Mouse (Mus musculus): ENCODE measurements around the gene Pcdh15. TPM values are rescaled to one million over a fixed set of nuclear protein-coding genes. Genes with fewer than 3 reads are reported as not detected.

The Pcdh15 gene
- polyA plus RNA-seq, 1 experiment from 2014 or later = 0.31 TPM

DNA sequence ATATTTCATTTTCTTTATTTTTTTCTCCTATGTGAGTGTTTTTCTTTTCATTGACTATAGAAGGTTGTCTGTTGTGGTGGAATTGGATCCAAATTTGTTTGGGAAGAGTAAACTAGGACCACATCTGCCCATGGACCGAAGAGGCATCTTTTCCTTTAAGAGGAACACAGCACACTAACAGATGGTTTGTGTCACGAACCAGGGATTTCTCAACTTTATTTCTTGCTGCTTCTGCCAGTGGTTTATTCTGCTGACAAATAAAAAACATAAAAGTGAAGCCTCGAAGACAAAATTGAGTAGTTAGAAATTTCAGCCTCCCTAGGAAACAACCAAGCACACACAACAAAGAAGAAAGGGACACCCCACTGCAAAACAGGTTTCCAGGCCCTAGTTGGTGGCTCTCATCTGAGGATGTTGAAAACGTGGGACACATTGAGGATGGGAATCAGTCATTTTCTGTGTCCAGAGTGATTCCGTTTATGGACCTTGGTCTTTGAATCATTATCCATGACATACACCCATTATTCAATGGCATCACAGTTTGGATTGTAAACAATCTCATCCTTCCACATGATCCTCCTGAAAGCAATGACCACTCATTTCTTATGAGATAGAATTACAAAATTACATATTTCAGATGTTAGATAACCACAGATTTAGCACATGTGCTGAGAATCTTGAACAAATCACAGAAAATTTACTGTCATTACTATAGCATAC lies 1206.5 kb downstream of the Pcdh15 start:
- Histone ChIP-seq H3K27ac (replicated peaks) (no peak overlapping the region), H3K4me3 (no peak overlapping the region), H3K27me3 (ENCODE audit: low read depth, poor library complexity, severe bottlenecking) (no peaks in the 10 kb centered on the region), H3K4me1 (no peaks in the 10 kb centered on the region), H3K36me3 (no peaks in the 10 kb centered on the region), H3K9me3 (replicated peaks) (no peaks in the 10 kb centered on the region)
- no peak for DNase-seq (ENCODE audit: low spot score)
- WGBS = 83% methylated on average over 5 of the region's 5 CpGs

DNA sequence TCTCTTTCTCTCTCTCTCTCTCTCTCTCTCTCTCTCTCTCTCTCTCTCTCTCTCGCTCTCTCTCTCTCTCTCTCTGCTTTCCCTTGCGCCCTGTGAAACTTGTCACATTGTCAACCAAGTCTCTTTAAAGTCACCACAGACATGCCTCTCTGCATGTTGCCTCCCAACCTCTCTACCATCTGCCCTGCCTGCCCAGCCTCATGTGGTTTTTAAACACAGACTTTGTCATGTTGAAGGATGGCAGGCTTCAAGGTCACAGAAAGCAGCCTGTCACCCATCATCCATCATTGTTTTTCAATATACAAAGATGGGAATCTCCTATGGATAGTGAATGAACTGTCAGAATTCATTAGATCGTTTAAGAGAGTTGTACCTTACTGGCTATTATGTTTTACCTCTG lies 1207.9 kb downstream of the Pcdh15 start:
- 95% methylated on average over 3 of the region's 3 CpGs for WGBS
- DNase-seq (ENCODE audit: low spot score) = no peak
- Histone ChIP-seq H3K4me1 (no peaks in the 10 kb centered on the region), H3K4me3 (no peak overlapping the region), H3K36me3 (no peaks in the 10 kb centered on the region), H3K27ac (replicated peaks) (no peak overlapping the region), H3K9me3 (replicated peaks) (no peaks in the 10 kb centered on the region), H3K27me3 (ENCODE audit: low read depth, poor library complexity, severe bottlenecking) (no peaks in the 10 kb centered on the region)

GRCm38 (mm10) chr10:74316091-74316490 lies 1216.9 kb downstream of the Pcdh15 start:
- no peaks in the 10 kb centered on the region for H3K4me1 ChIP-seq
- H3K27ac ChIP-seq (replicated peaks) = no peak overlapping the region
- no peak for DNase-seq (ENCODE audit: low spot score)
- H3K9me3 ChIP-seq (replicated peaks) = no peaks in the 10 kb centered on the region
- no peak overlapping the region for H3K4me3 ChIP-seq
- H3K36me3 ChIP-seq = no peaks in the 10 kb centered on the region
- WGBS = 98% methylated on average over 2 of the region's 2 CpGs
- H3K27me3 ChIP-seq (ENCODE audit: low read depth, poor library complexity, severe bottlenecking) = no peaks in the 10 kb centered on the region

DNA sequence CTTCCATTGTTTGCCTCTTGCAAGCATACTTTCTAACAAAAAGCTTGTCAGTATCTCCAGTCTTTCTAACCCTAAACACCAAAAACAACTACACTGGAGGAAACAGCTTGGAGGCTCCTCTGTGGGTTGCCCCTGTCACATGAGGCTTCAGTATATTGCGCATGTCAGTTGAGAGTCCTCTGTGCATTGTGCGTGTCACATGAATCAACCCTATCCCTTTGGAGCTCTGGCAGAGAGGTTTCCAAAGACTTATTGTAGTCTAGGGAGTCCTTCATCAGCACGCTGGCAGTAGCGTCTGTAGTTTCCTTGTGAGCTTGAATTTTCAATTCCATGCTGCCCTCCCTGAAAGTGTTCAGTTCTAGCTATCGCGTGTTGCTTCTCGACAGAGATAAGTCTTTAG lies 1236.3 kb downstream of the Pcdh15 start:
- H3K4me1 ChIP-seq = 0 out of 2 replicates have a peak, but pooled peaks cover 2% of the 10 kb centered on the region
- DNase-seq (ENCODE audit: low spot score) = no peak
- H3K4me3 ChIP-seq = no peak overlapping the region
- H3K36me3 ChIP-seq = no peaks in the 10 kb centered on the region
- WGBS = 95% methylated on average over 7 of the region's 7 CpGs
- no peaks in the 10 kb centered on the region for H3K27me3 ChIP-seq (ENCODE audit: low read depth, poor library complexity, severe bottlenecking)
- no peaks in the 10 kb centered on the region for H3K9me3 ChIP-seq (replicated peaks)
- no peak overlapping the region for H3K27ac ChIP-seq (replicated peaks)

DNA sequence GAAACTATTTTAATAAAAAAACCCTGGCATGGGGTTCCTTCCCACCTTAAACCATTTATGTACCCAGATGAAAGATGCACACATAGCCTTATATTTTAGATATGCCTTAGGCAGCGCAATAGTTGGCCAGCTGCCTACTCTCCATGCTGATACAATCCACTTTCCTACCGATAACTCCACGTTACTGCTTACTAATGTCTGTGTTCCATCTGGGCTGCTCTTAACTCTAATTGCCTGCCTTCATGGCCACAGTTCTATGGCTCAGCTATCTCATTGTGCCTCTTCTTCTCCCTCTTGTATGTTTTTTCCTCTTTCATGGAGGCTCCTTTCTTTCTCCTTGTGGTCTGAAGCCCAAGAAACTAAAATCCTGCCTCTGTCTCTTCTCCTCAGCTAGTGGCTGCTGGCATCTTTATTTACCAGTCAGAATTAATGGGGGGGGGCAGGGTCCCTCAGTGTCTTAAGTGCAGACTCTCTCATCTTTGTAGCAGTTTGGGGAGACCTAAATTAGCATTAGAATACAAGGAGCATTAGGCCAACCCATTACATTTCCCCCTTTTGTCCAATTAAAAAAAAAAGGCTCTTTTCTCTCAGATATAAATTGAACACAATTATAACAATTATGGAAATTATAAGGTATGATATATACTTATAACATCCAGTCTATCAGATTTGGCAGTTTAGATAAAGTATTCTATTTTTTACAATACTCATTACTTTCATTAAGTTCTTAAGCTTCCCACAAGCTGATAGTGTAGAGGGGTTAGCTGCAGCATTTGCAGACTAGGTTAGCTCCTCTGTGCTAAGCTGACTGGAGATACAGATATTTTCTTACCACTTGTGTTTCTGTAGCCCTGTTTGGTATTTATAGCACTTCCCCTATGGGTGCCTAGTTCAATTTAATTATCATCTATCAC lies 1240.4 kb downstream of the Pcdh15 start:
- Histone ChIP-seq H3K27me3 (ENCODE audit: low read depth, poor library complexity, severe bottlenecking) (no peaks in the 10 kb centered on the region), H3K4me3 (no peak overlapping the region), H3K36me3 (no peaks in the 10 kb centered on the region), H3K27ac (replicated peaks) (no peak overlapping the region), H3K4me1 (0 out of 2 replicates have a peak, but pooled peaks cover 2% of the 10 kb centered on the region), H3K9me3 (replicated peaks) (no peaks in the 10 kb centered on the region)
- WGBS = 88% methylated on average over 3 of the region's 3 CpGs
- DNase-seq (ENCODE audit: low spot score) = no peak

GRCm38 (mm10) chr10:74359526-74359925 lies 1260.4 kb downstream of the Pcdh15 start:
- Histone ChIP-seq H3K27ac (replicated peaks) (no peak overlapping the region), H3K4me1 (no peaks in the 10 kb centered on the region), H3K27me3 (ENCODE audit: low read depth, poor library complexity, severe bottlenecking) (no peaks in the 10 kb centered on the region), H3K36me3 (no peaks in the 10 kb centered on the region), H3K9me3 (replicated peaks) (no peaks in the 10 kb centered on the region), H3K4me3 (no peak overlapping the region)
- DNase-seq (ENCODE audit: low spot score) = no peak
- 72% methylated on average over 5 of the region's 5 CpGs for WGBS

DNA sequence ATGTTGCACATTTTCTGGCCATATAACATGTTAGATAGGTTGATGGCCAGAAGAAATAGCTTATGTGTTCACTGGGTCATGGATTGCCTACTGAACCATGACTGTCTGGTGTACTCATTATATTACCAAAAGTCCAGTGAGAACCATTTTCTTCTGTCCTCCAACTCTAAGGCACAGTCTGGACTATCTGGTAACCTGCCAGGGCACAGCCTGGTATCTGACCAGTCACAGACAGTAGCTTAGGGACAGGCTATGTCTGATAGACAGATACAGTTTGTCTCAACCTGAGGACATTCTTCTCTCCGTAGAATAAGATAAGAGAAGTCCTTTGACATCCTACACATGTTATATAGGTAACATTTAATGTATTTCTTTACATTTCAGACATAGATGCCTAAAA lies 1279.6 kb downstream of the Pcdh15 start:
- Histone ChIP-seq H3K4me1 (no peaks in the 10 kb centered on the region), H3K36me3 (no peaks in the 10 kb centered on the region), H3K4me3 (no peak overlapping the region), H3K27me3 (ENCODE audit: low read depth, poor library complexity, severe bottlenecking) (no peaks in the 10 kb centered on the region), H3K9me3 (replicated peaks) (no peaks in the 10 kb centered on the region), H3K27ac (replicated peaks) (no peak overlapping the region)
- no peak for DNase-seq (ENCODE audit: low spot score)
- WGBS = 92% methylated on average over 1 of the region's 1 CpGs

- WGBS = 80% methylated on average over 7 of the region's 7 CpGs
- no peak overlapping the region for H3K4me3 ChIP-seq
- H3K9me3 ChIP-seq (replicated peaks) = no peaks in the 10 kb centered on the region
- no peak for DNase-seq (ENCODE audit: low spot score)
- H3K27me3 ChIP-seq (ENCODE audit: low read depth, poor library complexity, severe bottlenecking) = no peaks in the 10 kb centered on the region
- no peaks in the 10 kb centered on the region for H3K36me3 ChIP-seq
- no peak overlapping the region for H3K27ac ChIP-seq (replicated peaks)
- no peaks in the 10 kb centered on the region for H3K4me1 ChIP-seq
These were observed 1280.4 kb downstream of the Pcdh15 start for GRCm38 (mm10) chr10:74379276-74380134.

GRCm38 (mm10) chr10:74387538-74388499 lies 1288.7 kb downstream of the Pcdh15 start:
- H3K36me3 ChIP-seq = no peaks in the 10 kb centered on the region
- no peaks in the 10 kb centered on the region for H3K4me1 ChIP-seq
- no peak overlapping the region for H3K4me3 ChIP-seq
- H3K9me3 ChIP-seq (replicated peaks) = no peaks in the 10 kb centered on the region
- no peak overlapping the region for H3K27ac ChIP-seq (replicated peaks)
- H3K27me3 ChIP-seq (ENCODE audit: low read depth, poor library complexity, severe bottlenecking) = no peaks in the 10 kb centered on the region
- 86% methylated on average over 10 of the region's 10 CpGs for WGBS
- no peak for DNase-seq (ENCODE audit: low spot score)

GRCm38 (mm10) chr10:74403111-74403510 lies 1304.0 kb downstream of the Pcdh15 start:
- no peaks in the 10 kb centered on the region for H3K4me1 ChIP-seq
- no peaks in the 10 kb centered on the region for H3K36me3 ChIP-seq
- no peaks in the 10 kb centered on the region for H3K27me3 ChIP-seq (ENCODE audit: low read depth, poor library complexity, severe bottlenecking)
- H3K4me3 ChIP-seq = no peak overlapping the region
- H3K9me3 ChIP-seq (replicated peaks) = no peaks in the 10 kb centered on the region
- H3K27ac ChIP-seq (replicated peaks) = no peak overlapping the region
- WGBS = 90% methylated on average over 8 of the region's 8 CpGs
- no peak for DNase-seq (ENCODE audit: low spot score)

- DNase-seq (ENCODE audit: low spot score) = no peak
- 78% methylated on average over 3 of the region's 3 CpGs for WGBS
- H3K9me3 ChIP-seq (replicated peaks) = no peaks in the 10 kb centered on the region
These were observed 1314.9 kb downstream of the Pcdh15 start for GRCm38 (mm10) chr10:74414021-74414420.

More at GRCm38 (mm10) chr10:74414021-74414420, 1314.9 kb downstream of the Pcdh15 start:
- Histone ChIP-seq H3K4me1 (no peaks in the 10 kb centered on the region), H3K36me3 (no peaks in the 10 kb centered on the region), H3K4me3 (no peak overlapping the region), H3K27me3 (ENCODE audit: low read depth, poor library complexity, severe bottlenecking) (no peaks in the 10 kb centered on the region), H3K27ac (replicated peaks) (no peak overlapping the region)

All from midbrain, embryonic 10.5 days (tissue).